Mouse (Mus musculus) forebrain, embryonic 14.5 days (tissue): ENCODE measurements around the gene B3galt4. TPM values are rescaled to one million over a fixed set of nuclear protein-coding genes. Genes with fewer than 3 reads are reported as not detected.

ENCODE experiments used
- ATAC-seq: fragments of 200-750 bp; cut with Nextera tagmentation; 2 replicates; pipeline ENCODE4 v1.8.0; 2017; ENCODE audit warnings: mild to moderate bottlenecking, moderate library complexity
- DNase-seq: peaks from one replicate; pipeline ENCODE4 v3.0.0-alpha.2; 2015; ENCODE audit warnings: low spot score
- H3K27ac ChIP-seq: fragments of 300-500 bp; sonication (generic); 2 replicates; pipeline ENCODE4 v1.5.1; 2014; ENCODE audit warnings: low read depth, mild to moderate bottlenecking, control low read depth, low read length, moderate library complexity
- H3K27me3 ChIP-seq: fragments of 300-500 bp; sonication (generic); replicated peaks from 2 replicates; pipeline ENCODE4 v1.6.1; 2014; ENCODE audit warnings: low read length, control low read depth, mixed read lengths; ENCODE audit not compliant: control insufficient read depth, insufficient read depth
- H3K36me3 ChIP-seq: fragments of 300-500 bp; sonication (generic); 2 replicates; pipeline ENCODE4 v1.6.1; 2014; ENCODE audit warnings: low read length, control low read depth; ENCODE audit not compliant: control insufficient read depth, insufficient read depth
- H3K4me1 ChIP-seq: fragments of 300-500 bp; sonication (generic); 2 replicates; pipeline ENCODE4 v1.6.1; 2014; ENCODE audit warnings: antibody characterized with exemption, low read length, control low read depth; ENCODE audit not compliant: control insufficient read depth, insufficient read depth
- H3K4me2 ChIP-seq: fragments of 300-500 bp; sonication (generic); 2 replicates; pipeline ENCODE4 v1.6.1; 2014; ENCODE audit warnings: mild to moderate bottlenecking, control low read depth, low read length
- H3K4me3 ChIP-seq: fragments of 300-500 bp; sonication (generic); 2 replicates; pipeline ENCODE4 v1.5.1; 2014; ENCODE audit warnings: low read depth, low read length, control low read depth
- H3K9ac ChIP-seq: fragments of 300-500 bp; sonication (generic); 2 replicates; pipeline ENCODE4 v1.6.1; 2014; ENCODE audit warnings: mild to moderate bottlenecking, low read length, control low read depth, moderate library complexity
- H3K9me3 ChIP-seq: fragments of 300-500 bp; sonication (generic); replicated peaks from 2 replicates; pipeline ENCODE4 v1.6.1; 2016; ENCODE audit warnings: low read length, control low read depth, mixed read lengths; ENCODE audit not compliant: control insufficient read depth
- WGBS: fragments of 180-500 bp; shearing (Covaris S2); extraction: QIAGEN DNeasy Blood & Tissue Kit; methylation state at CpG from one replicate; pipeline ENCODE4 v1.1.7; 2014; 5-methylcytosine and 5-hydroxymethylcytosine counted together
- polyA plus RNA-seq: library from polyadenylated mRNA; unstranded; fragments of >200 nt; fragmentation: Nextera tagmentation; extraction: Ambion mirVana; gene quantifications from 2 replicates; pipeline ENCODE4 v1.2.1, GENCODE M21; 2014

The B3galt4 gene
- polyA plus RNA-seq, 1 experiment from 2014 or later = 6.0 TPM

- Histone ChIP-seq H3K9me3 (no peaks in the 10 kb centered on the region), H3K9ac (peak overlapping the region; percentile 93), H3K36me3 (peaks cover 36% of the 10 kb centered on the region), H3K4me1 (peaks cover 13% of the 10 kb centered on the region), H3K27ac (peak overlapping the region; percentile 94), H3K4me2 (peak overlapping the region; percentile 99), H3K27me3 (no peaks in the 10 kb centered on the region), H3K4me3 (peak overlapping the region; percentile 82)
- peak; percentile 20 for DNase-seq
- WGBS = under 1% methylated on average over 42 of the region's 45 CpGs
- ATAC-seq = peak; percentile 10; the same call in 1 of the 2 replicates
Measured at GRCm38 (mm10) chr17:33930280-33931158, 20.8 kb downstream of the B3galt4 start.

- under 1% methylated on average over 71 of the region's 80 CpGs for WGBS
- peak within 1 kb of the TSS; percentile 93 for H3K9ac ChIP-seq
- peaks cover 13% of the 10 kb centered on the region for H3K4me1 ChIP-seq
- peak; percentile 96 for DNase-seq
- peak within 1 kb of the TSS; percentile 82 for H3K4me3 ChIP-seq
- H3K9me3 ChIP-seq = no peaks in the 10 kb centered on the region
- peaks cover 27% of the 10 kb centered on the region for H3K36me3 ChIP-seq
- H3K27ac ChIP-seq = peak within 1 kb of the TSS; percentile 94
- no peaks in the 10 kb centered on the region for H3K27me3 ChIP-seq
- peak; percentile 93 for ATAC-seq
- peak within 1 kb of the TSS; percentile 99 for H3K4me2 ChIP-seq
Measured at GRCm38 (mm10) chr17:33929371-33930279, 21.7 kb downstream of the B3galt4 start, which contains the start of gene Rgl2. Rgl2 (plus strand) TSS chr17:33929543.

- no peaks in the 10 kb centered on the region for H3K9me3 ChIP-seq
- peak overlapping the region; percentile 99 for H3K4me2 ChIP-seq
- 67% methylated on average over 21 of the region's 21 CpGs for WGBS
- H3K36me3 ChIP-seq = peaks cover 19% of the 10 kb centered on the region
- peaks cover 13% of the 10 kb centered on the region for H3K4me1 ChIP-seq
- no peaks in the 10 kb centered on the region for H3K27me3 ChIP-seq
- peak overlapping the region; percentile 93 for H3K9ac ChIP-seq
- H3K4me3 ChIP-seq = peak overlapping the region; percentile 82
- DNase-seq = no peak
- ATAC-seq = no peak
- no peak overlapping the region for H3K27ac ChIP-seq
Measured at GRCm38 (mm10) chr17:33928251-33928947, 22.9 kb downstream of the B3galt4 start.

GRCm38 (mm10) chr17:33926207-33926932 lies 24.9 kb downstream of the B3galt4 start:
- Histone ChIP-seq H3K9ac (no peak overlapping the region), H3K4me3 (no peak overlapping the region), H3K27me3 (no peaks in the 10 kb centered on the region), H3K4me2 (no peak overlapping the region), H3K4me1 (peaks cover 12% of the 10 kb centered on the region), H3K27ac (no peak overlapping the region), H3K9me3 (no peaks in the 10 kb centered on the region), H3K36me3 (peaks cover 5% of the 10 kb centered on the region; the same call in 1 of the 2 replicates)
- 78% methylated on average over 17 of the region's 17 CpGs for WGBS
- no peak for DNase-seq
- ATAC-seq = no peak

GRCm38 (mm10) chr17:33925406-33926116 lies 25.7 kb downstream of the B3galt4 start:
- H3K9ac ChIP-seq = no peak overlapping the region
- no peak for ATAC-seq
- no peaks in the 10 kb centered on the region for H3K27me3 ChIP-seq
- H3K9me3 ChIP-seq = no peaks in the 10 kb centered on the region
- no peak overlapping the region for H3K4me3 ChIP-seq
- 83% methylated on average over 21 of the region's 21 CpGs for WGBS
- H3K4me2 ChIP-seq = no peak overlapping the region
- no peak overlapping the region for H3K27ac ChIP-seq
- DNase-seq = no peak
- peaks cover 6% of the 10 kb centered on the region for H3K4me1 ChIP-seq
- peaks cover 5% of the 10 kb centered on the region; the same call in 1 of the 2 replicates for H3K36me3 ChIP-seq

GRCm38 (mm10) chr17:33924577-33925283 lies 26.6 kb downstream of the B3galt4 start:
- H3K4me3 ChIP-seq = no peak overlapping the region
- H3K4me1 ChIP-seq = peaks cover 14% of the 10 kb centered on the region
- no peaks in the 10 kb centered on the region for H3K27me3 ChIP-seq
- peaks cover 5% of the 10 kb centered on the region; the same call in 1 of the 2 replicates for H3K36me3 ChIP-seq
- DNase-seq (no peak), ATAC-seq (no peak)
- no peak overlapping the region for H3K9ac ChIP-seq
- WGBS = 88% methylated on average over 10 of the region's 10 CpGs
- no peak overlapping the region for H3K4me2 ChIP-seq
- no peak overlapping the region for H3K27ac ChIP-seq
- H3K9me3 ChIP-seq = no peaks in the 10 kb centered on the region

GRCm38 (mm10) chr17:33921361-33921760 lies 29.9 kb downstream of the B3galt4 start:
- peaks cover 5% of the 10 kb centered on the region; the same call in 1 of the 2 replicates for H3K36me3 ChIP-seq
- peaks cover 24% of the 10 kb centered on the region for H3K4me1 ChIP-seq
- no peak overlapping the region for H3K4me3 ChIP-seq
- no peak overlapping the region for H3K27ac ChIP-seq
- no peaks in the 10 kb centered on the region for H3K9me3 ChIP-seq
- H3K27me3 ChIP-seq = no peaks in the 10 kb centered on the region
- no peak overlapping the region for H3K4me2 ChIP-seq
- ATAC-seq (no peak), DNase-seq (no peak)
- H3K9ac ChIP-seq = no peak overlapping the region
- 86% methylated on average over 7 of the region's 7 CpGs for WGBS
